Mouse (Mus musculus) limb, embryonic 10.5 days (tissue): Measurements from ENCODE around the gene Igsf8. TPM values are rescaled to one million over a fixed set of nuclear protein-coding genes. Genes with fewer than 3 reads are reported as not detected.

ENCODE experiments used
- DNase-seq: peaks from one replicate; pipeline ENCODE4 v3.0.0-alpha.2; 2017; ENCODE audit warnings: low spot score
- H3K27ac ChIP-seq: fragments of 300-500 bp; sonication (generic); 2 replicates; pipeline ENCODE4 v1.5.1; 2016; ENCODE audit warnings: mild to moderate bottlenecking
- H3K27me3 ChIP-seq: fragments of 300-500 bp; sonication (generic); 2 replicates; pipeline ENCODE4 v1.6.1; 2016; ENCODE audit warnings: low read depth, mild to moderate bottlenecking; ENCODE audit not compliant: poor library complexity, severe bottlenecking
- H3K36me3 ChIP-seq: fragments of 300-500 bp; sonication (generic); 2 replicates; pipeline ENCODE4 v1.6.1; 2016; ENCODE audit warnings: mild to moderate bottlenecking, moderate library complexity
- H3K4me1 ChIP-seq: fragments of 300-500 bp; sonication (generic); 2 replicates; pipeline ENCODE4 v1.6.1; 2016
- H3K4me3 ChIP-seq: fragments of 300-500 bp; sonication (generic); 2 replicates; pipeline ENCODE4 v1.5.1; 2016; ENCODE audit warnings: mild to moderate bottlenecking, moderate library complexity
- H3K9me3 ChIP-seq: fragments of 300-500 bp; sonication (generic); replicated peaks from 2 replicates; pipeline ENCODE4 v1.6.1; 2016; ENCODE audit warnings: mild to moderate bottlenecking
- WGBS: fragments of 180-500 bp; shearing (Covaris S2); methylation state at CpG from one replicate; pipeline ENCODE4 v1.1.7; 2016; 5-methylcytosine and 5-hydroxymethylcytosine counted together
- polyA plus RNA-seq: library from polyadenylated mRNA; unstranded; fragments of >200 nt; fragmentation: Nextera tagmentation; extraction: Ambion mirVana; gene quantifications from 2 replicates; pipeline ENCODE4 v1.2.1, GENCODE M21; 2016

Igsf8 gene
- 30.0 and 40.8 TPM in 2 replicates for polyA plus RNA-seq

GRCm38 (mm10) chr1:172261477-172262078 lies at the start of gene Igsf8:
TSS of gene Igsf8 (plus strand) at chr1:172261641.
- Histone ChIP-seq H3K4me1 (no peaks in the 10 kb centered on the region), H3K27me3 (no peaks in the 10 kb centered on the region), H3K27ac (no peak within 1 kb of the TSS), H3K4me3 (no peak within 1 kb of the TSS), H3K9me3 (no peaks in the 10 kb centered on the region; the same call in 1 of the 2 replicates), H3K36me3 (no peaks in the 10 kb centered on the region)
- WGBS: 82% methylated on average over 8 of the region's 8 CpGs
- no peak for DNase-seq

GRCm38 (mm10) chr1:172212776-172213175 lies 48.7 kb upstream of the Igsf8 start:
- 61% methylated on average over 5 of the region's 5 CpGs for WGBS
- peak overlapping the region; percentile 65 for H3K27ac ChIP-seq
- no peaks in the 10 kb centered on the region for H3K27me3 ChIP-seq
- H3K4me1 ChIP-seq: peaks cover 24% of the 10 kb centered on the region
- H3K36me3 ChIP-seq: no peaks in the 10 kb centered on the region
- H3K9me3 ChIP-seq: no peaks in the 10 kb centered on the region
- no peak overlapping the region for H3K4me3 ChIP-seq
- no peak for DNase-seq

GRCm38 (mm10) chr1:172213771-172214170 lies 47.7 kb upstream of the Igsf8 start:
- H3K36me3 ChIP-seq: no peaks in the 10 kb centered on the region
- no peaks in the 10 kb centered on the region for H3K27me3 ChIP-seq
- no peak overlapping the region for H3K4me3 ChIP-seq
- no peak for DNase-seq
- WGBS: 85% methylated on average over 4 of the region's 4 CpGs
- H3K4me1 ChIP-seq: peaks cover 30% of the 10 kb centered on the region
- H3K9me3 ChIP-seq: no peaks in the 10 kb centered on the region
- H3K27ac ChIP-seq: peak overlapping the region; percentile 65

DNA sequence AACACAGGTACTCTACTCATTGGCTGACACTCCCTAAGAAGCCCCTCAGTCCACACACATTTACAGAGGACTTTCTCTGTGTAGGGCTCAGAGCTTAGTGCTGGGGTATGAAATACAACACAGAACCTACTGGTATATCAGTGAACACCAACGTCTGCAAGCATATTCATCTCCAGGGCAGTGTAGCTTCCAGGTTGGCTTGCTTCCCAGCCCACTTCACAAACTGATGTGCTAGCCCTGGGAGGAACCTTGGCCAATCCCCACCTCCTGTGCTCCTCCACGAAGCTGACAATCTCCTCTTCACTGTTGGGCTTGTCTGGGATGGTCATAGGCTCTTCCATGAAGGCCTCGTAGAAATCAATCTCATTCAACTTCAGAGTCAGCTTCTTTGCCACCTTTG lies 46.7 kb upstream of the Igsf8 start:
- H3K4me3 ChIP-seq: no peak overlapping the region
- H3K27ac ChIP-seq: no peak overlapping the region
- no peaks in the 10 kb centered on the region for H3K27me3 ChIP-seq
- H3K36me3 ChIP-seq: no peaks in the 10 kb centered on the region
- no peak for DNase-seq
- H3K4me1 ChIP-seq: peaks cover 36% of the 10 kb centered on the region
- WGBS: 79% methylated on average over 3 of the region's 3 CpGs
- no peaks in the 10 kb centered on the region for H3K9me3 ChIP-seq

DNA sequence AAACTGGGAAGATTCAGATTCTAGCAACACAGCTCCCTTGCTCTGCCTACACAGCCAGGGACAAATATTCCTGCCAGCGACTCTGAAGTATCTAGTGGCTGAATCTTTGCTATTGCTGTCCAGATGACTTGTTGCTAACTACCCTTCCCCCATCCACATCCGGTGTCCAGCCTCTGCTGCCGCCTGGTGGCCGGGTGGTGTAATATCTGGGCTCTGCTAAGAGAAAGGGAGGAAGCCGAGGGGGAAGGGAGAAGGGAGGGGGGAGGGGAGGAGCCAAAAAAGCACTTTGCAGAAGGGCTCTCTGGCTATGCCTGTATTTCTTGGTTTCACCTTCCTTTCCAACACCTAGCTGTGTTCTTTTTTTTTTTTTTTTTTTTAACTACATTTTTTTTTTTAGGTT lies 44.3 kb upstream of the Igsf8 start:
- H3K36me3 ChIP-seq: no peaks in the 10 kb centered on the region
- 0% methylated on average over 5 of the region's 5 CpGs for WGBS
- peak overlapping the region; percentile 42 for H3K4me3 ChIP-seq
- no peaks in the 10 kb centered on the region for H3K9me3 ChIP-seq
- no peaks in the 10 kb centered on the region for H3K27me3 ChIP-seq
- DNase-seq: peak; percentile 97
- peaks cover 60% of the 10 kb centered on the region for H3K4me1 ChIP-seq
- H3K27ac ChIP-seq: peak overlapping the region; percentile 91

GRCm38 (mm10) chr1:172218164-172218910 lies 43.1 kb upstream of the Igsf8 start:
- DNase-seq: no peak
- Histone ChIP-seq H3K4me1 (peaks cover 57% of the 10 kb centered on the region), H3K36me3 (no peaks in the 10 kb centered on the region), H3K27ac (peak overlapping the region; percentile 47), H3K9me3 (no peaks in the 10 kb centered on the region), H3K27me3 (no peaks in the 10 kb centered on the region), H3K4me3 (no peak overlapping the region)
- WGBS: 65% methylated on average over 15 of the region's 15 CpGs

GRCm38 (mm10) chr1:172219451-172220406 lies 41.7 kb upstream of the Igsf8 start, which contains the start of gene Casq1:
TSS of gene Casq1 (minus strand) at chr1:172219868.
- peaks cover 51% of the 10 kb centered on the region for H3K4me1 ChIP-seq

DNA sequence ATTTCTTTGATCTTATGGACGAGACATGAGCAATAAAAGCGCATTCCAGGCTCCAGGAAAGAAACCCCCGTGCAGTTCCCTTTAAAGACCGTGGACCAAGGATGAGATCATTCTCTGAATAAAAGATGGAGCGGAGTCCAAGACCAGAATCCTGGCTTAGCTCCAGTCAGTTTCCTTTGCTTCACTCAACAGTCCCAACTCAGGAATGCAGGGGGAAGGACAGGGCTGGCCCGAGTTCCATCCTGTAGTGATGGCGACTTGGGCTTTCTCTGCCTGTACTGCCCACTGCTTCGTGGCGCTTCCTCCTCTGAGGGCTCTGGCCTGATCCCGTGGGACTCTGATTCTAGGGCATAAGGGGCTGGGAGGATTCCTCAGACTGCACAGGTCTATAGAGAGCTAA lies 41.0 kb upstream of the Igsf8 start:
- Histone ChIP-seq H3K4me1 (peaks cover 51% of the 10 kb centered on the region), H3K27me3 (no peaks in the 10 kb centered on the region), H3K4me3 (no peak overlapping the region), H3K27ac (peak overlapping the region; percentile 83), H3K36me3 (no peaks in the 10 kb centered on the region), H3K9me3 (no peaks in the 10 kb centered on the region)
- 59% methylated on average over 10 of the region's 10 CpGs for WGBS
- DNase-seq: no peak

More at GRCm38 (mm10) chr1:172219451-172220406, 41.7 kb upstream of the Igsf8 start, which contains the start of gene Casq1:
- Histone ChIP-seq H3K27ac (peak within 1 kb of the TSS; percentile 83), H3K36me3 (no peaks in the 10 kb centered on the region), H3K27me3 (no peaks in the 10 kb centered on the region), H3K4me3 (no peak within 1 kb of the TSS), H3K9me3 (no peaks in the 10 kb centered on the region)
- WGBS: 82% methylated on average over 19 of the region's 19 CpGs
- no peak for DNase-seq

DNA sequence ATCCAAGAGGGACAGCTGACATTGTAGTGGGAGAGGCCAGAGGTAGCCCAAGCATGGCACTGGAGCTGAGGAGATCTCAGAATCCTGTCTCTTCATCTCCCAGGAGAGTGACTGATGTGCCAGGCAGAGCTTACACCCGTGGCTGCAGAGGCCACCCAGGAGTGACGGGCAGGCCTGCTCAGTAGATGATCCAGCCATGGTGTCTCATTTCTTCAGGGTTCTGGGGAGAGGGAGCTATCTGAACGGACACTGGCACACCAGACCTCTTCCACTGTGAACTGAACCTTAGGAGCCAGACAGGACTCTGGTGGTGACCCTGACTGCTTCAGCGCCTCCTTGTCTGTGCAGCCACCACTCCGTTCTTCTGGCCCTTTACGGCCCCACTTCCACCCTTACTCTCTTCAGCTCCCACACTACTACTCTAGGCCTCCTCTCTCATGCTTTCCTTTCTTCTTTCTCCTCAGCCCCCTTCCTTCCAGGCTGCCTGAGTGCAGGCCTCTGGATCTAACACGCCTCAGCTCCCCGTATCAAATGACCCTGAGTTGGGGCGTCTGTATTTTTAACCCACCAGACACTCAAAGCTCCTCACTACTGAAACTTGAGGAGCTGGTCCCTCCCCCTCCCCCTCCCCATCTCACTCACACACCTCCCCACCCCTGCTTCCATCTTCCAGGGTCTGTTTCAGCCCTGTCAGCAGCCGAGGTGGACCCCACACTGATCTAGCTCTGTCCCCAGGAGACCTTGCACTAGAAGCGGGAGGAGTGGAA lies 40.0 kb upstream of the Igsf8 start:
- peak; percentile 58 for DNase-seq
- H3K27ac ChIP-seq: peak overlapping the region; percentile 83
- H3K36me3 ChIP-seq: no peaks in the 10 kb centered on the region
- 29% methylated on average over 11 of the region's 11 CpGs for WGBS
- no peaks in the 10 kb centered on the region for H3K9me3 ChIP-seq
- peaks cover 51% of the 10 kb centered on the region for H3K4me1 ChIP-seq
- no peaks in the 10 kb centered on the region for H3K27me3 ChIP-seq
- no peak overlapping the region for H3K4me3 ChIP-seq

DNA sequence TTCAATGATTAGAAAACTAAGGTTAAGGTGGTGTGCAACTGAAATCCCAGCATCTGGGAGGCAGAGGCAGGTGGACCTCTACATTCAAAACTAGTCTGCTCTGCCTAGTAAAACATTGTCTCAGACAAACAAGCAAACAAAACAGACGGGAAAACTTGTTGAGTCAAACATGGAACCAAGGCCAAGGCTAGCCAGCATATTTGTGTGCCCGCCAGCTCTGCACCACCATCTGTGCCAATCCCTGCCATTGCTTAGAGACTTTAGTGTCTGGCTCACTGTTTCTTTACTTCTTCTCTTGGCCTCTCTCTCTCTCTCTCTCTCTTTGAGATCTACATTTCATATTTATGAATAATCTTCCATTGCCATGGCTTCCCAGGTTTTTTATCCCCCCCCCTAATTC lies 33.2 kb upstream of the Igsf8 start:
- Histone ChIP-seq H3K27ac (no peak overlapping the region), H3K36me3 (no peaks in the 10 kb centered on the region), H3K4me3 (no peak overlapping the region), H3K27me3 (no peaks in the 10 kb centered on the region), H3K9me3 (no peaks in the 10 kb centered on the region), H3K4me1 (no peaks in the 10 kb centered on the region)
- WGBS: 91% methylated on average over 2 of the region's 2 CpGs
- DNase-seq: no peak

DNA sequence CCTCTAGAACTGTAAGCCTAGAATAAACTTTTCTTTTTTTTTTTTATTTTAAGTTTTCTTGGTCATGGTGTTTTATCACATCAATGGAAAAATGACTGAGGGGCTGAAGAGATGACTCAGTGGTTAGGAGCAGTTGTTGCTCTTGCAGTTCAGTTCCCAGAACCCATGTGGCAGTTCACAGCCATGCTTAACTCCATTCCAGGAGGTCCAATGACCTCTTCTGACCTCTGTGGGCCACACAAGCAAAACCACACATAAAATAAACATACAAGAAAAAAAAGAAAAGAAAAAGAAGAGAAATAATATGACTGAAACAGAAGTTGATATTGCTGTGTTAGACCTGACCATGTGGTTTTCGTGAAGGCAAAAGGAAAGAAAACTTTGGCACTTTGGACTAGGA lies 32.2 kb upstream of the Igsf8 start:
- no peaks in the 10 kb centered on the region for H3K27me3 ChIP-seq
- H3K36me3 ChIP-seq: no peaks in the 10 kb centered on the region
- H3K4me1 ChIP-seq: no peaks in the 10 kb centered on the region
- H3K9me3 ChIP-seq: no peaks in the 10 kb centered on the region
- no peak overlapping the region for H3K4me3 ChIP-seq
- no peak overlapping the region for H3K27ac ChIP-seq
- DNase-seq: no peak
- 91% methylated on average over 1 of the region's 1 CpGs for WGBS
